Mouse (Mus musculus) adrenal gland, postnatal 4 days (tissue): Measurements from ENCODE around the gene Csf3. TPM values are rescaled to one million over a fixed set of nuclear protein-coding genes. Genes with fewer than 3 reads are reported as not detected.
"Not testable (repeated sequence)": the region's sequence is repeated elsewhere in the genome, so short reads cannot be mapped to it uniquely, and the experiment has no call there.

Experiments used
- DNase-seq, 2 experiments: peaks; one replicate each; pipeline ENCODE4 v3.0.0; 2021 to 2022; ENCODE audit warnings: low spot score in 2 of 2, mixed read lengths in 2 of 2
- total RNA-seq, 2 experiments: library from RNA; stranded (reverse); gene quantifications; 2 replicates each; pipeline ENCODE4 v1.2.3; 2021

Csf3 gene
- total RNA-seq, 2 experiments from 2014 or later, result not detected

- no peak for DNase-seq
Observed at GRCm38 (mm10) chr11:98696454-98697216, 4.4 kb upstream of the Csf3 start.

- no peak for DNase-seq
Observed at GRCm38 (mm10) chr11:98697225-98697624, 3.8 kb upstream of the Csf3 start.

- DNase-seq, result no peak
Observed at GRCm38 (mm10) chr11:98698849-98699640, 2.0 kb upstream of the Csf3 start.

GRCm38 (mm10) chr11:98699911-98700310 lies 1.2 kb upstream of the Csf3 start:
- DNase-seq, result peak; percentile 49 to 52

DNA sequence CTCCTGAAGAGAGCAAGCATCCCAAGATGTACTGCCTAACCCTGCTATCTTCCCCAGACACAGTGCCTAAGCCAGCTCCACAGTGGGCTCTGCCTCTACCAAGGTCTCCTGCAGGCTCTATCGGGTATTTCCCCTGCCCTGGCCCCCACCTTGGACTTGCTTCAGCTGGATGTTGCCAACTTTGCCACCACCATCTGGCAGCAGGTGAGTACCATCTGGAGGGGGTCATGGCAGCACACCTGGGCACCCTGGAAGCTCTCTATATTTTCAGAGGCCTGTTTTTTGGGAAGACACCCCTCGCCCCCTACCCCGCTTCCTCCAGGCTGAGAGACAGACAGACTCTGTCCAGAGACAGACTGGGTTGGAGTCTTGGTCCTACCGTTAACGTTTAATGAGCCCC lies 1.3 kb downstream of the Csf3 start:
- DNase-seq, result no peak

GRCm38 (mm10) chr11:98705021-98705420 lies 4.0 kb downstream of the Csf3 start:
- no peak for DNase-seq

DNA sequence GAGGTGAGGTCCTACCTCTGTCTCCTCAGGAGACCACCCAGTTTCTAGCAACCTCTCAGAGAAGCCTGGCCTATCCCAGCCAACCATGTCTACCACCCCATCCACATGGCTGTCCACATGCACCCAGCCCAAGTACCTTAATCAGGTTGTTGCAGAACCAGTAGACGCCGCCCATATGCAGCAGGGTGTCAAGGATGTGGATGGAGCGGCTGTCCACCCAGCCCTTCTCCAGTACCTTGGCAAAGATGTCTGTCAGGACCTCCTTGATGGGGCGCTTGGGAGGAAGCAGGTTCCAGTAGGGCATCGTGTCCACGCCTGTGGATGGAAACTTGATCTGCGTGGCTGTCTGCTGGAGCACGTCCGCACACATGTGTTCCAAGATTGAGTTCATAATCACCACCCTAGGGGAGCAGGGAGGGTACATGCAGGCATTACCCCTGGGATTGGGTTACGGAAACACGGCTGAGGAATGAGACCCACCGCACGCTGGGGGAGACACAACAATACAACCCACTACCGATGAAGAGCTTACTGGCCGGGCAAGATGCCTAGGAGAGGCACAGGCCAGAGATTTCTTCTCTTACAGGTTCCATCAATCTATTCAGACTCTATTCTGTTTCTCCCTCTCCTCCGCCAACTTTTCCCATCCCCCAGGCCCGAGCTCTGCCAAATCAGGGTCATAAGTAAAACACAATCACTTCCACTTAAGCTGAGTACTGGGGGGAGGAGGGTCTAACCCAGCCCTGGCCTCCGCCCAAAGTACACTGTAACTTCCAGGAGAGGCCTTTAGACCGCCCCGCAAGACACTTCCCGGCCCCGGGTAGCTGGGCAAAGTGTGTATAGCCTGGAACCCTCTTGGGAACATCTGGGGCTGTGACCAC lies 6.6 kb downstream of the Csf3 start:
- DNase-seq, result no peak

GRCm38 (mm10) chr11:98708282-98708956 lies 7.4 kb downstream of the Csf3 start:
- no peak for DNase-seq

GRCm38 (mm10) chr11:98709001-98709741 lies 8.1 kb downstream of the Csf3 start:
- no peak for DNase-seq

- peak; percentile 56 to 71 for DNase-seq
Observed at GRCm38 (mm10) chr11:98710416-98711045, 9.5 kb downstream of the Csf3 start.

- no peak for DNase-seq
Observed at GRCm38 (mm10) chr11:98711046-98711434, 10.0 kb downstream of the Csf3 start.

- not testable (repeated sequence) for DNase-seq
Observed at GRCm38 (mm10) chr11:98712009-98712408, 10.9 kb downstream of the Csf3 start.

- no peak for DNase-seq
Observed at GRCm38 (mm10) chr11:98713703-98714102, 12.6 kb downstream of the Csf3 start.

DNA sequence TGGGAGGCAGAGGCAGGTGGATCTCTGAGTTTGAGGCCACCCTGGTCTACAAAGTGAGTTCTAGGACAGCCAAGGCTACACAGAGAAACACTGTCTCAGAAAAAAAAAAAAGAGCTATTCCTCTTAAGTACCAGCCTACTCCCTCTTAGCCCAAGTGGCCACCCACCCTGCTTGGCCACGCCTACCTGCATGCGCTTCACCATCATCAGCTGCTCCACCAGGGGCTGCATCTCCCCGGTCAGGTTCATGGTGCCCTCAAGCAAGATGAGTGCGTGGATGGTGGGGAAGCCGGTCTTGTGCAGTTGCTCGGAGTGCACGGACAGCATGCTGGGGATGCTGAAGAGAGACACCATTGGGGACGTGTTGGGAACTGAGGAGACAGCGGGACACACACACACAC lies 14.9 kb downstream of the Csf3 start:
- DNase-seq, result no peak

DNA sequence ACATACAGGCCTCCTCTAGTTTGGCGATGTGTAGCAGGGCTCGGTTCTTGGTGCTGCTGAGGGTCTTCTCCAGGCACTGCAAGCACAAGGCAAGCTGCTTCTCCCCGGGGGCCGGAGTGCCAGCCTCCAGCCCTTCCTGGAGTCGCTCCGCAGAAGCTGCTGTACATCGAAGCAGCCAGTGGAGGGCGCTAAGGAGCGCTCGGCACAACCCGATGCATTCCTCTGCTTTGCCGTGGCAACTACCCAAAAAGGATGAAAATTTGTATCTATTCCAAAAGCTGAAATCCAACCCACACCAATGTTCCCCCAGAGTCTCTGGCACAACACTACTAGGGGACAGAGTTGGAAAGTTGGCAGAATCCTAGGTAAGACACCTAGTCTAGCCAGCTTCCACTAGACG lies 16.8 kb downstream of the Csf3 start:
- peak; percentile 60 to 66 for DNase-seq

DNA sequence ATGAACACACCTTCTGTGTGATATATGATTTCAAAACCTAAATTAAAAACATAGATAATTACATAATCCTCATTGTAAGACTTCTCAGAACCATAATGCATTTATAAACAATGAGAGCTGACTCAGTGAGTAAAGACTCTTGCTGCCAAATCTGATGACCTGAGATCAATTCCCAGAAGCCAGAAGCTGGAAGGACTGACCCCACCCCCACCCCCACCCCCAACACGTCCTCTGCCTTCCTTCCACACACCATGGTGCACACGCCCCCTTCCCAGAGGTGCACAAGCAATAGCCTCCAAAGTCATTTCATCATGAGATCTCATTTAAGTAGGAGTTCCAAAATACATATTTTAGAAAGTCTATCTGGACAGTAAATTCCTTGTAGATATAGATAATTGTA lies 19.7 kb downstream of the Csf3 start:
- DNase-seq, result no peak

DNA sequence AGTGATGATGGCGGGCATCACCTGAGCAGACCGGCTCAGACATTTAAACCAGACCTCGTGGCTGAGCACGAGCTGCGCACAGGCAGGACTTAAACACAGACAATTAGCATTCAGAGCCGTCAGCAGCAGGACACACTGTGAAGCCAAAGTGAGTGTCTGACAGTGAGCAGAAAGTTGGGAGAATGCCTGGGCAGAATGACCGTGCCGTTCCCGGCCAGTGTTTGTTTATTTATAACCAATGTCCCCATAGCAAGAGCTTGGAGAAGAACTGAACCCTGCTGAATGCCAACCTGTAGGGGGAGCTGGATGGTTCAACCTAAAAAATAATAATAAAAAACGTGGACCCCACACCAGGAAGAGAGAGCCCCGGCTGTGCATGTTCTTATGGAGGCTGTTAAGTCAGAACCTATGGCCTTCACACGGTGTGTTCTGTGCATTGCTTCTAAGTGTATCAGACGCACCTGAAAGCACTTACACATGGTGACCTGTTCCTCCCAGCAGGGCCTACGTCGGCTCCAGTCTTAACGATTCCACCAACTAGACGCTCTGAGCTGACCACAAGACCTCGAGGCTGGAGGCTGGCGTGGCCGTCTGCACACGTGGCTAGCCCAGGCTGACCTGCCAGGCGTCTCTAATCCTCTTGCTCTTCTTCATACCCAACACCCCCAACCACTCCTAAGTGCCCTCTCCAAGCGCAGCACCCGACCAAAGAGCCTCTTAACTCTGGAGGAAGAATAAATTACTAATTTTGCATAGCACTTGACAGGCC lies 20.6 kb downstream of the Csf3 start:
- no peak for DNase-seq

GRCm38 (mm10) chr11:98723098-98723497 lies 22.0 kb downstream of the Csf3 start:
- no peak for DNase-seq

DNA sequence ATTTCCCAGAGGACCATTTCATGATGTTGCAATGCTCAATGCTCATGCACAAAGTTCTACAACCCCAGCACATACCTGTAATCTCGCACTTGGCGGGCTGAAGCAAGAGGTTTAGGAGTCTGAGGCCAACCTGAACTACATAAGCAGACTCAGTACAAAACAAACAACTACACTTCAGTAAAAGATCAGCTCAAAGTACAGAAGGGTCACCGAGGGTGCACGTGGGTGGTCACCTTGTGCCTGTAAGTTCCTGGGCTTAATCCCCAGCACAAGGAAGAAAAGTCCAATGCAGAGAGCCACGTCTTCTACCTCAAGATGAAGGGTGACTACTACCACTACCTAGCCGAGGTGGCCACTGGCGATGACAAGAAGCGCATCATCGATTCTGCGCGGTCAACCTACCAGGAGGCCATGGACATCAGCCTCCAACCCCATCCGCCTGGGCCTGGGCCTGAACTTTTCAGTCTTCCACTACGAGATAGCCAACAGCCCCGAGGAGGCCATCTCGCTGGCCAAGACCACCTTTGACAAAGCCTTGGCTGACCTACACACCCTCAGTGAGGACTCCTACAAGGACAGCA lies 25.0 kb downstream of the Csf3 start:
- no peak for DNase-seq
